Mouse (Mus musculus) embryo, embryonic 11.5 days (tissue): ENCODE data around the gene Cops3.
A peak's percentile ranks its signal among the peaks of the same experiment; 100 is the strongest.

Experiments used
- DNase-seq: peaks from one replicate; pipeline ENCODE4 v3.0.0-alpha.2; 2012; ENCODE audit warnings: low read depth, low spot score

Gene Cops3

GRCm38 (mm10) chr11:59778181-59778873 is 61.3 kb downstream of the Cops3 start:
- peak; percentile 48 for DNase-seq

GRCm38 (mm10) chr11:59777259-59777658 is 62.4 kb downstream of the Cops3 start:
- no peak for DNase-seq

- DNase-seq: no peak
Measured at GRCm38 (mm10) chr11:59775435-59776148, 64.0 kb downstream of the Cops3 start.

- DNase-seq: no peak
Measured at GRCm38 (mm10) chr11:59774522-59774921, 65.1 kb downstream of the Cops3 start.

- DNase-seq: no peak
Measured at GRCm38 (mm10) chr11:59772902-59773301, 66.7 kb downstream of the Cops3 start.

GRCm38 (mm10) chr11:59772291-59772690 is 67.3 kb downstream of the Cops3 start:
- no peak for DNase-seq

GRCm38 (mm10) chr11:59770753-59771152 is 68.9 kb downstream of the Cops3 start:
- DNase-seq: no peak

- DNase-seq: no peak
Measured at GRCm38 (mm10) chr11:59769738-59770137, 69.9 kb downstream of the Cops3 start.

GRCm38 (mm10) chr11:59769307-59769706 is 70.3 kb downstream of the Cops3 start:
- DNase-seq: no peak
